Mouse (Mus musculus) olfactory bulb, adult 2 months (tissue): ENCODE measurements around the gene Nasp. TPM values are rescaled to one million over a fixed set of nuclear protein-coding genes. Genes with fewer than 3 reads are reported as not detected.

Experiments
- H3K27ac ChIP-seq: fragments of 200-500 bp; 2 replicates; pipeline ENCODE4 v1.5.1; 2012; ENCODE audit warnings: low read depth, low read length; ENCODE audit not compliant: insufficient read depth
- H3K4me1 ChIP-seq: fragments of 200-500 bp; 2 replicates; pipeline ENCODE4 v1.6.1; 2012; ENCODE audit warnings: low read length; ENCODE audit not compliant: control insufficient read depth, insufficient read depth
- H3K4me3 ChIP-seq: fragments of 200-500 bp; 2 replicates; pipeline ENCODE4 v1.5.1; 2012; ENCODE audit warnings: mild to moderate bottlenecking, low read depth, low read length, moderate library complexity; ENCODE audit not compliant: insufficient read depth
- CTCF ChIP-seq: fragments of 200-500 bp; IDR thresholded peaks from 2 replicates; pipeline ENCODE4 v1.5.1; 2012; ENCODE audit warnings: low read depth, mild to moderate bottlenecking, low read length, moderate library complexity; ENCODE audit not compliant: insufficient read depth
- POLR2A ChIP-seq: fragments of 200-500 bp; IDR thresholded peaks from 2 replicates; pipeline ENCODE4 v1.6.1; 2012; ENCODE audit warnings: mild to moderate bottlenecking, low read depth, low read length, moderate library complexity; ENCODE audit not compliant: insufficient read depth
- WGBS: fragments of 180-500 bp; shearing (Covaris S2); methylation state at CpG from one replicate; pipeline ENCODE4 v1.1.7; 2018; 5-methylcytosine and 5-hydroxymethylcytosine counted together
- polyA plus RNA-seq: library from polyadenylated mRNA; stranded (reverse); fragments of >200 nt; gene quantifications from 2 replicates; pipeline ENCODE4 v1.2.4, GENCODE M21; 2012; ENCODE audit warnings: low replicate concordance; ENCODE audit not compliant: missing spikeins, insufficient read depth, insufficient read length

The Nasp gene
- polyA plus RNA-seq, 1 experiment: not detected

- whole genome bisulfite sequencing: 32% methylated on average over 2 of the region's 2 CpGs
- TF ChIP-seq POLR2A: no peak
Observed at GRCm38 (mm10) chr4:116659474-116659873, 31.7 kb upstream of the Nasp start.

GRCm38 (mm10) chr4:116657971-116658370 lies 30.2 kb upstream of the Nasp start:
- Histone ChIP-seq H3K27ac (no peak overlapping the region), H3K4me1 (no peaks in the 10 kb centered on the region), H3K4me3 (no peak overlapping the region)
- TF ChIP-seq CTCF: no peak
- no peak for TF ChIP-seq POLR2A
- WGBS: 45% methylated on average over 3 of the region's 3 CpGs

More at GRCm38 (mm10) chr4:116659474-116659873, 31.7 kb upstream of the Nasp start:
- Histone ChIP-seq H3K4me3 (no peak overlapping the region), H3K4me1 (no peaks in the 10 kb centered on the region), H3K27ac (no peak overlapping the region)

GRCm38 (mm10) chr4:116655658-116656057 lies 27.9 kb upstream of the Nasp start:
- WGBS: 75% methylated on average over 3 of the region's 3 CpGs
- Histone ChIP-seq H3K4me1 (no peaks in the 10 kb centered on the region), H3K27ac (no peak overlapping the region), H3K4me3 (no peak overlapping the region)
- TF ChIP-seq POLR2A: no peak
- TF ChIP-seq CTCF: no peak

GRCm38 (mm10) chr4:116655100-116655499 lies 27.4 kb upstream of the Nasp start:
- WGBS: 77% methylated on average over 2 of the region's 2 CpGs
- Histone ChIP-seq H3K4me1 (no peaks in the 10 kb centered on the region), H3K4me3 (no peak overlapping the region), H3K27ac (no peak overlapping the region)
- no peak for TF ChIP-seq POLR2A
- no peak for TF ChIP-seq CTCF

- Histone ChIP-seq H3K4me1 (peaks cover 2% of the 10 kb centered on the region; the same call in 1 of the 2 replicates), H3K27ac (no peak overlapping the region), H3K4me3 (no peak overlapping the region)
- TF ChIP-seq CTCF: no peak
- TF ChIP-seq POLR2A: no peak
- 84% methylated on average over 6 of the region's 6 CpGs for WGBS
Observed at GRCm38 (mm10) chr4:116653228-116653627, 25.5 kb upstream of the Nasp start.

- peaks cover 2% of the 10 kb centered on the region; the same call in 1 of the 2 replicates for H3K4me1 ChIP-seq
- WGBS: 7% methylated on average over 6 of the region's 6 CpGs
- TF ChIP-seq POLR2A (no peak), CTCF (no peak)
- peak overlapping the region; percentile 8; the same call in 1 of the 2 replicates for H3K27ac ChIP-seq
- no peak overlapping the region for H3K4me3 ChIP-seq
Observed at GRCm38 (mm10) chr4:116651797-116652135, 24.0 kb upstream of the Nasp start.

- WGBS: under 1% methylated on average over 39 of the region's 39 CpGs
Observed at GRCm38 (mm10) chr4:116650924-116651796, 23.4 kb upstream of the Nasp start, which contains the start of gene Akr1a1. Gene Akr1a1 (minus strand): TSS chr4:116651680.

GRCm38 (mm10) chr4:116650365-116650764 lies 22.6 kb upstream of the Nasp start:
- TF ChIP-seq CTCF (no peak), POLR2A (no peak)
- H3K4me1 ChIP-seq: peaks cover 3% of the 10 kb centered on the region; the same call in 1 of the 2 replicates
- WGBS: 36% methylated on average over 5 of the region's 5 CpGs
- H3K4me3 ChIP-seq: peak overlapping the region; percentile 64
- no peak overlapping the region for H3K27ac ChIP-seq

More at GRCm38 (mm10) chr4:116650924-116651796, 23.4 kb upstream of the Nasp start, which contains the start of gene Akr1a1:
- Histone ChIP-seq H3K27ac (peak within 1 kb of the TSS; percentile 17), H3K4me1 (peaks cover 2% of the 10 kb centered on the region; the same call in 1 of the 2 replicates), H3K4me3 (peak within 1 kb of the TSS; percentile 64)
- TF ChIP-seq CTCF (no peak), POLR2A (peak; percentile 53; the same call in 1 of the 2 replicates)

GRCm38 (mm10) chr4:116649411-116649810 lies 21.7 kb upstream of the Nasp start:
- TF ChIP-seq CTCF (no peak), POLR2A (no peak)
- H3K4me3 ChIP-seq: no peak overlapping the region
- H3K4me1 ChIP-seq: peaks cover 5% of the 10 kb centered on the region; the same call in 1 of the 2 replicates
- 88% methylated on average over 2 of the region's 2 CpGs for WGBS
- H3K27ac ChIP-seq: no peak overlapping the region

GRCm38 (mm10) chr4:116645624-116646023 lies 17.9 kb upstream of the Nasp start:
- TF ChIP-seq CTCF (no peak), POLR2A (no peak)
- no peak overlapping the region for H3K4me3 ChIP-seq
- H3K27ac ChIP-seq: no peak overlapping the region
- H3K4me1 ChIP-seq: peaks cover 5% of the 10 kb centered on the region; the same call in 1 of the 2 replicates
- 84% methylated on average over 7 of the region's 7 CpGs for WGBS
